Mouse (Mus musculus) bone marrow, adult 2 months (tissue): ENCODE data around the gene Ern1. TPM values are rescaled to one million over a fixed set of nuclear protein-coding genes. Genes with fewer than 3 reads are reported as not detected.
"Not testable (repeated sequence)": the region's sequence is repeated elsewhere in the genome, so short reads cannot be mapped to it uniquely, and the experiment has no call there.

Source experiments
- H3K27ac ChIP-seq: fragments of 200-500 bp; 2 replicates; pipeline ENCODE4 v1.5.1; 2012; ENCODE audit warnings: low read depth, mild to moderate bottlenecking, control low read depth, inconsistent platforms, low read length; ENCODE audit not compliant: control insufficient read depth, poor library complexity, insufficient read depth
- H3K4me1 ChIP-seq: fragments of 200-500 bp; 2 replicates; pipeline ENCODE4 v1.6.1; 2011; ENCODE audit warnings: low read length; ENCODE audit not compliant: control insufficient read depth, insufficient read depth
- H3K4me3 ChIP-seq: fragments of 200-500 bp; replicated peaks from 2 replicates; pipeline ENCODE3; 2011; ENCODE audit warnings: mild to moderate bottlenecking, low read depth, low read length, control low read depth; ENCODE audit not compliant: control insufficient read depth
- CTCF ChIP-seq: fragments of 200-500 bp; IDR thresholded peaks from 2 replicates; pipeline ENCODE4 v1.5.1; 2011; ENCODE audit warnings: low read length, control low read depth; ENCODE audit not compliant: control insufficient read depth, insufficient read depth
- POLR2A ChIP-seq: fragments of 200-500 bp; IDR thresholded peaks from 2 replicates; pipeline ENCODE4 v1.6.1; 2011; ENCODE audit warnings: low read depth, mild to moderate bottlenecking, control low read depth, low read length, borderline replicate concordance; ENCODE audit not compliant: control insufficient read depth
- WGBS: fragments of 180-500 bp; shearing (Covaris S2); methylation state at CpG from one replicate; pipeline ENCODE4 v1.1.7; 2018; 5-methylcytosine and 5-hydroxymethylcytosine counted together
- polyA plus RNA-seq: library from polyadenylated mRNA; stranded (reverse); fragments of >200 nt; gene quantifications from 2 replicates; pipeline ENCODE4 v1.2.4, GENCODE M21; 2011; ENCODE audit warnings: low replicate concordance; ENCODE audit not compliant: missing spikeins, insufficient read depth, insufficient read length

The Ern1 gene
- polyA plus RNA-seq, 1 experiment, result 13.4 TPM

GRCm38 (mm10) chr11:106500393-106501307 is 13.0 kb upstream of the Ern1 start:
- Histone ChIP-seq H3K4me1 (no peaks in the 10 kb centered on the region; the same call in 1 of the 2 replicates), H3K27ac (peak overlapping the region; percentile 63), H3K4me3 (peak overlapping the region; percentile 81)
- WGBS, result 1% methylated on average over 51 of the region's 55 CpGs
- TF ChIP-seq CTCF (no peak), POLR2A (peak; percentile 87)

GRCm38 (mm10) chr11:106498739-106499379 is 11.2 kb upstream of the Ern1 start:
- no peak overlapping the region for H3K27ac ChIP-seq

GRCm38 (mm10) chr11:106497926-106498325 is 10.3 kb upstream of the Ern1 start:
- no peak overlapping the region for H3K4me3 ChIP-seq
- H3K4me1 ChIP-seq, result no peaks in the 10 kb centered on the region; the same call in 1 of the 2 replicates
- 25% methylated on average over 2 of the region's 2 CpGs for WGBS
- TF ChIP-seq POLR2A (no peak), CTCF (no peak)
- no peak overlapping the region for H3K27ac ChIP-seq

More at GRCm38 (mm10) chr11:106498739-106499379, 11.2 kb upstream of the Ern1 start:
- TF ChIP-seq POLR2A (no peak), CTCF (no peak)
- Histone ChIP-seq H3K4me1 (no peaks in the 10 kb centered on the region; the same call in 1 of the 2 replicates), H3K4me3 (no peak overlapping the region)
- 53% methylated on average over 4 of the region's 4 CpGs for WGBS

- not testable (repeated sequence) for H3K4me1 ChIP-seq, H3K4me3 ChIP-seq, H3K27ac ChIP-seq
- 86% methylated on average over 2 of the region's 2 CpGs for WGBS
Observed at GRCm38 (mm10) chr11:106497009-106497408, 9.4 kb upstream of the Ern1 start.

- Histone ChIP-seq H3K4me3 (no peak overlapping the region), H3K4me1 (no peaks in the 10 kb centered on the region; the same call in 1 of the 2 replicates), H3K27ac (no peak overlapping the region)
- TF ChIP-seq CTCF (no peak), POLR2A (no peak)
- WGBS, result 78% methylated on average over 7 of the region's 7 CpGs
Observed at GRCm38 (mm10) chr11:106492984-106493669, 5.5 kb upstream of the Ern1 start.

- no peak overlapping the region for H3K27ac ChIP-seq
- H3K4me1 ChIP-seq, result no peaks in the 10 kb centered on the region; the same call in 1 of the 2 replicates
Observed at GRCm38 (mm10) chr11:106491393-106491792, 3.7 kb upstream of the Ern1 start.

GRCm38 (mm10) chr11:106490600-106490999 is 2.9 kb upstream of the Ern1 start:
- not testable (repeated sequence) for H3K4me3 ChIP-seq, H3K27ac ChIP-seq, H3K4me1 ChIP-seq
- 80% methylated on average over 6 of the region's 6 CpGs for WGBS

More at GRCm38 (mm10) chr11:106491393-106491792, 3.7 kb upstream of the Ern1 start:
- under 1% methylated on average over 3 of the region's 3 CpGs for WGBS
- no peak overlapping the region for H3K4me3 ChIP-seq
- TF ChIP-seq POLR2A (no peak), CTCF (peak; percentile 61)

- no peaks in the 10 kb centered on the region; the same call in 1 of the 2 replicates for H3K4me1 ChIP-seq
- H3K4me3 ChIP-seq, result no peak overlapping the region
- WGBS, result 69% methylated on average over 10 of the region's 10 CpGs
- TF ChIP-seq CTCF (no peak), POLR2A (no peak)
- no peak overlapping the region for H3K27ac ChIP-seq
Observed at GRCm38 (mm10) chr11:106490057-106490456, 2.4 kb upstream of the Ern1 start.
